Mouse (Mus musculus) liver, adult 2 months (tissue): ENCODE results near the gene Prkch. TPM values are rescaled to one million over a fixed set of nuclear protein-coding genes. Genes with fewer than 3 reads are reported as not detected.

Experiments
- DNase-seq: peaks from one replicate; pipeline ENCODE4 v3.0.0-alpha.2; 2011; ENCODE audit warnings: low read depth, low spot score; ENCODE audit errors: extremely low read depth
- H3K27ac ChIP-seq: fragments of 200-500 bp; replicated peaks from 2 replicates; pipeline ENCODE4 v1.5.1; 2012; ENCODE audit warnings: low read depth, mild to moderate bottlenecking, control low read depth, inconsistent platforms, low read length; ENCODE audit not compliant: insufficient read depth
- H3K27me3 ChIP-seq: fragments of 200-500 bp; 2 replicates; pipeline ENCODE4 v1.6.1; 2012; ENCODE audit warnings: mild to moderate bottlenecking, moderate library complexity, low read length, inconsistent platforms; ENCODE audit not compliant: control insufficient read depth, insufficient read depth
- H3K36me3 ChIP-seq: fragments of 200-500 bp; 2 replicates; pipeline ENCODE4 v1.6.1; 2012; ENCODE audit warnings: low read length, inconsistent platforms; ENCODE audit not compliant: control insufficient read depth, insufficient read depth
- H3K4me1 ChIP-seq: fragments of 200-500 bp; 2 replicates; pipeline ENCODE4 v1.6.1; 2011; ENCODE audit warnings: low read length; ENCODE audit not compliant: control insufficient read depth, insufficient read depth
- H3K4me3 ChIP-seq: fragments of 200-500 bp; 2 replicates; pipeline ENCODE4 v1.5.1; 2011; ENCODE audit warnings: low read depth, mild to moderate bottlenecking, control low read depth, low read length, moderate library complexity; ENCODE audit not compliant: insufficient read depth
- H3K79me2 ChIP-seq: fragments of 200-500 bp; 2 replicates; pipeline ENCODE4 v1.6.1; 2012; ENCODE audit warnings: inconsistent platforms, mild to moderate bottlenecking, low read length, moderate library complexity; ENCODE audit not compliant: control insufficient read depth, insufficient read depth
- H3K9ac ChIP-seq: fragments of 200-500 bp; 2 replicates; pipeline ENCODE4 v1.6.1; 2012; ENCODE audit warnings: low read depth, mild to moderate bottlenecking, control low read depth, inconsistent platforms, low read length
- CTCF ChIP-seq: fragments of 200-500 bp; IDR thresholded peaks from 2 replicates; pipeline ENCODE4 v1.5.1; 2011; ENCODE audit warnings: low read depth, low read length, control low read depth
- POLR2A ChIP-seq: fragments of 200-500 bp; IDR thresholded peaks from 2 replicates; pipeline ENCODE4 v1.6.1; 2011; ENCODE audit warnings: low read length, control low read depth; ENCODE audit not compliant: insufficient read depth; ENCODE audit errors: extremely low read depth
- WGBS: fragments of 180-500 bp; shearing (Covaris S2); methylation state at CpG from one replicate; pipeline ENCODE4 v1.1.7; 2018; 5-methylcytosine and 5-hydroxymethylcytosine counted together
- polyA plus RNA-seq: library from polyadenylated mRNA; depleted of rRNA; stranded (reverse); fragments of >200 nt; gene quantifications from 2 replicates; pipeline ENCODE4 v1.2.3, GENCODE M21; 2012
- total RNA-seq: library from RNA; depleted of rRNA; stranded (reverse); fragments of >200 nt; gene quantifications from 2 replicates; pipeline ENCODE4 v1.2.3, GENCODE M21; 2014

The Prkch gene
- total and polyA plus RNA-seq, 2 experiments, result 1.5 to 5.3 TPM

- H3K4me3 ChIP-seq, result no peak overlapping the region
- no peaks in the 10 kb centered on the region for H3K27me3 ChIP-seq
- H3K79me2 ChIP-seq, result no peaks in the 10 kb centered on the region
- peak overlapping the region; percentile 34 for H3K27ac ChIP-seq
- TF ChIP-seq CTCF (peak; percentile 54), POLR2A (no peak)
- WGBS, result 46% methylated on average over 20 of the region's 20 CpGs
- DNase-seq, result peak; percentile 58
- H3K9ac ChIP-seq, result no peak overlapping the region
- H3K4me1 ChIP-seq, result peaks cover 4% of the 10 kb centered on the region; the same call in 1 of the 2 replicates
- no peaks in the 10 kb centered on the region for H3K36me3 ChIP-seq
These were observed 102.8 kb downstream of the Prkch start for GRCm38 (mm10) chr12:73687077-73688035.

- Histone ChIP-seq H3K36me3 (no peaks in the 10 kb centered on the region), H3K4me1 (peaks cover 4% of the 10 kb centered on the region; the same call in 1 of the 2 replicates), H3K79me2 (no peaks in the 10 kb centered on the region), H3K27me3 (no peaks in the 10 kb centered on the region), H3K9ac (no peak overlapping the region), H3K27ac (no peak overlapping the region), H3K4me3 (no peak overlapping the region)
- no peak for DNase-seq
- TF ChIP-seq CTCF (no peak), POLR2A (no peak)
- 11% methylated on average over 4 of the region's 4 CpGs for WGBS
These were observed 107.7 kb downstream of the Prkch start for GRCm38 (mm10) chr12:73692321-73692720.

GRCm38 (mm10) chr12:73693347-73693746, 108.8 kb downstream of the Prkch start:
- DNase-seq, result peak; percentile 47
- WGBS, result 27% methylated on average over 4 of the region's 4 CpGs
- H3K79me2 ChIP-seq, result no peaks in the 10 kb centered on the region
- H3K4me3 ChIP-seq, result no peak overlapping the region
- no peaks in the 10 kb centered on the region for H3K27me3 ChIP-seq
- peak; percentile 65 for TF ChIP-seq CTCF
- no peak for TF ChIP-seq POLR2A
- no peaks in the 10 kb centered on the region for H3K36me3 ChIP-seq
- no peak overlapping the region for H3K27ac ChIP-seq
- H3K4me1 ChIP-seq, result no peaks in the 10 kb centered on the region
- no peak overlapping the region for H3K9ac ChIP-seq

- TF ChIP-seq CTCF (no peak), POLR2A (no peak)
- 89% methylated on average over 13 of the region's 13 CpGs for WGBS
- Histone ChIP-seq H3K79me2 (no peaks in the 10 kb centered on the region), H3K27ac (no peak overlapping the region), H3K27me3 (no peaks in the 10 kb centered on the region), H3K9ac (no peak overlapping the region), H3K36me3 (no peaks in the 10 kb centered on the region), H3K4me3 (no peak overlapping the region), H3K4me1 (no peaks in the 10 kb centered on the region)
- no peak for DNase-seq
These were observed 110.1 kb downstream of the Prkch start for GRCm38 (mm10) chr12:73694690-73695089.

- no peaks in the 10 kb centered on the region for H3K4me1 ChIP-seq
- 93% methylated on average over 16 of the region's 16 CpGs for WGBS
- no peak for DNase-seq
- no peak overlapping the region for H3K4me3 ChIP-seq
- H3K79me2 ChIP-seq, result no peaks in the 10 kb centered on the region
- no peaks in the 10 kb centered on the region for H3K27me3 ChIP-seq
- no peak for TF ChIP-seq CTCF
- no peak for TF ChIP-seq POLR2A
- no peaks in the 10 kb centered on the region for H3K36me3 ChIP-seq
- H3K9ac ChIP-seq, result no peak overlapping the region
- no peak overlapping the region for H3K27ac ChIP-seq
These were observed 110.5 kb downstream of the Prkch start for GRCm38 (mm10) chr12:73695110-73695509.

GRCm38 (mm10) chr12:73696084-73696483, 111.5 kb downstream of the Prkch start:
- WGBS, result 86% methylated on average over 4 of the region's 4 CpGs
- Histone ChIP-seq H3K9ac (no peak overlapping the region), H3K79me2 (no peaks in the 10 kb centered on the region), H3K27ac (no peak overlapping the region), H3K36me3 (no peaks in the 10 kb centered on the region), H3K4me3 (no peak overlapping the region), H3K4me1 (no peaks in the 10 kb centered on the region), H3K27me3 (no peaks in the 10 kb centered on the region)
- no peak for DNase-seq
- TF ChIP-seq CTCF (no peak), POLR2A (no peak)
